Mouse (Mus musculus): ENCODE results near the gene Bst1. TPM values are rescaled to one million over a fixed set of nuclear protein-coding genes. Genes with fewer than 3 reads are reported as not detected.

Gene Bst1
- polyA plus RNA-seq, 1 experiment from 2014 or later = 0.09 TPM

DNA sequence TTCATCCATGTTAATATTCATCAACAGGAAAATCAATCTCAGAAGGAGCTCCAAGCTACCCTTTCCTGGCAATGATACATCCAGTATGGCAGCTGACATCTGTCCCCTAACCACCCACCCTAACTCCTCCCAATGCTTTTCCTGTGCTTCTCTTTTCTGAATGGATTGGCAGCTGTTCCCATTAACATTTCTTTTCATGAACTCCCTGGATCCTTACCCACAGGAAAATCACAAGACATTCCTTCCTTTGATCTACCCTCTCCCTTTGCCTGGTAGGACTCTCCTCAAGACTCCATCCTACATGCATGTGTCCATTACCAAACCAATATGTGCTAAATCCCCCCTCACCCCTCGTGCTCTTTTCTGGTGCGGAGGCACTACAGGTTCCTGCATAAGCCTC, 4.1 kb upstream of the Bst1 start:
- Histone ChIP-seq H3K36me3 (no peaks in the 10 kb centered on the region), H3K9ac (no peak overlapping the region), H3K4me1 (replicated peaks) (peaks cover 7% of the 10 kb centered on the region; the same call in 1 of the 2 replicates), H3K9me3 (replicated peaks) (no peaks in the 10 kb centered on the region), H3K27ac (ENCODE audit: poor library complexity, severe bottlenecking) (no peak overlapping the region), H3K4me3 (no peak overlapping the region), H3K27me3 (replicated peaks) (no peaks in the 10 kb centered on the region), H3K4me2 (no peak overlapping the region)
- 78% methylated on average over 2 of the region's 2 CpGs for WGBS
- no peak for ATAC-seq (ENCODE audit: insufficient number of reproducible peaks, low FRiP score)

DNA sequence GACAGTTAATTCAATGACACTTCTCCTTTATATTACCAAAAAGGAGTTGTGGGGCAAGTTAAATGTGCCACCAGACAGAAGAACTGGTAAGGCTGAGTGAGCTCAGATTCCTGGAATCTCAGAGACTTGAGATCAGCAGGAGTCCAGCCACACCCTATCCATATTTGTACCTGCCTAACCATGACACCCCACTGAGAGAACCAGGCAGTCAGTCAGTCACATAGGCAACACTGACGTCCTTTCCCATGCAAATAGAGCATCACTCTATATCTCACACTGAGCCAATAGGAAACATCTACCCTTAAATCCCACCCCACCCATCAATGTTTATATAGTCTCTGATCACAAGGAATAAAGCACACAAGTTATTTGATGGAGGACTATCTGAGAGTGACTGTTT, 2.9 kb upstream of the Bst1 start:
- no peak overlapping the region for H3K4me2 ChIP-seq
- 29% methylated on average over 1 of the region's 1 CpGs for WGBS
- H3K27me3 ChIP-seq (replicated peaks) = no peaks in the 10 kb centered on the region
- H3K4me1 ChIP-seq (replicated peaks) = peaks cover 7% of the 10 kb centered on the region; the same call in 1 of the 2 replicates
- H3K9ac ChIP-seq = no peak overlapping the region
- ATAC-seq (ENCODE audit: insufficient number of reproducible peaks, low FRiP score) = no peak
- no peaks in the 10 kb centered on the region for H3K36me3 ChIP-seq
- H3K27ac ChIP-seq (ENCODE audit: poor library complexity, severe bottlenecking) = no peak overlapping the region
- H3K9me3 ChIP-seq (replicated peaks) = no peaks in the 10 kb centered on the region
- H3K4me3 ChIP-seq = no peak overlapping the region

- H3K4me1 ChIP-seq (replicated peaks) = peaks cover 7% of the 10 kb centered on the region; the same call in 1 of the 2 replicates
- no peaks in the 10 kb centered on the region for H3K27me3 ChIP-seq (replicated peaks)
- no peak overlapping the region for H3K4me3 ChIP-seq
- H3K9ac ChIP-seq = no peak overlapping the region
- no peak overlapping the region for H3K4me2 ChIP-seq
- whole genome bisulfite sequencing = 61% methylated on average over 11 of the region's 11 CpGs
- no peak for ATAC-seq (ENCODE audit: insufficient number of reproducible peaks, low FRiP score)
- H3K36me3 ChIP-seq = no peaks in the 10 kb centered on the region
- H3K27ac ChIP-seq (ENCODE audit: poor library complexity, severe bottlenecking) = no peak overlapping the region
- no peaks in the 10 kb centered on the region for H3K9me3 ChIP-seq (replicated peaks)
Measured at GRCm38 (mm10) chr5:43820785-43821184, 2.1 kb downstream of the Bst1 start.

- WGBS = 73% methylated on average over 19 of the region's 19 CpGs
- no peak for ATAC-seq (ENCODE audit: insufficient number of reproducible peaks, low FRiP score)
Measured at GRCm38 (mm10) chr5:43821538-43821937, 2.9 kb downstream of the Bst1 start, which contains the start of gene Fbxl5. Fbxl5 (minus strand) TSS chr5:43821638.

DNA sequence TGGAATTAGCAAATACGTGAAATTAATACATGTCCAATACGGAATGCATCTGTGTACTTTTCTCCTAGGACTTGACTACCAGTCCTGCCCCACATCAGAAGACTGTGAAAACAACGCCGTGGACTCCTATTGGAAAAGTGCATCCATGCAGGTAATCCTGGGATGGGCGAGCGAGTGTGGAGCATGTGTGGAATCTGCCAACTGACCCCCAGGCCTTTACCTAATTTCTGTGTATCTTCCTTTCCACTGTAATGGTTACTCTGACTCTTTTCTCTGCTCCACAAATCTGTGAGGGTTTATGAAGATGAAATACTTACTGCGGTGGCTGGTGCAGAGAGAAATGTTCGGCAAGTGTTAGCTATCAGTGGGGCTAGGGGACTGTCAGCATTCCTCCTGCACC, 3.5 kb downstream of the Bst1 start:
- Histone ChIP-seq H3K9me3 (replicated peaks) (no peaks in the 10 kb centered on the region), H3K36me3 (no peaks in the 10 kb centered on the region), H3K27me3 (replicated peaks) (no peaks in the 10 kb centered on the region), H3K4me1 (replicated peaks) (peaks cover 7% of the 10 kb centered on the region; the same call in 1 of the 2 replicates), H3K4me3 (no peak overlapping the region), H3K9ac (no peak overlapping the region), H3K27ac (ENCODE audit: poor library complexity, severe bottlenecking) (no peak overlapping the region), H3K4me2 (no peak overlapping the region)
- 90% methylated on average over 8 of the region's 8 CpGs for WGBS
- no peak for ATAC-seq (ENCODE audit: insufficient number of reproducible peaks, low FRiP score)

More at GRCm38 (mm10) chr5:43821538-43821937, 2.9 kb downstream of the Bst1 start, which contains the start of gene Fbxl5:
- Histone ChIP-seq H3K27me3 (replicated peaks) (no peaks in the 10 kb centered on the region), H3K9me3 (replicated peaks) (no peaks in the 10 kb centered on the region), H3K4me3 (no peak within 1 kb of the TSS), H3K4me2 (no peak within 1 kb of the TSS), H3K9ac (no peak within 1 kb of the TSS), H3K27ac (ENCODE audit: poor library complexity, severe bottlenecking) (no peak within 1 kb of the TSS), H3K4me1 (replicated peaks) (peaks cover 7% of the 10 kb centered on the region; the same call in 1 of the 2 replicates), H3K36me3 (no peaks in the 10 kb centered on the region)

- no peaks in the 10 kb centered on the region for H3K9me3 ChIP-seq (replicated peaks)
- H3K4me2 ChIP-seq = no peak overlapping the region
- H3K4me1 ChIP-seq (replicated peaks) = peaks cover 7% of the 10 kb centered on the region; the same call in 1 of the 2 replicates
- H3K9ac ChIP-seq = no peak overlapping the region
- no peak overlapping the region for H3K4me3 ChIP-seq
- H3K27ac ChIP-seq (ENCODE audit: poor library complexity, severe bottlenecking) = no peak overlapping the region
- no peak for ATAC-seq (ENCODE audit: insufficient number of reproducible peaks, low FRiP score)
- H3K36me3 ChIP-seq = no peaks in the 10 kb centered on the region
- no peaks in the 10 kb centered on the region for H3K27me3 ChIP-seq (replicated peaks)
- WGBS = 58% methylated on average over 3 of the region's 3 CpGs
Measured at GRCm38 (mm10) chr5:43822824-43823223, 4.1 kb downstream of the Bst1 start.

DNA sequence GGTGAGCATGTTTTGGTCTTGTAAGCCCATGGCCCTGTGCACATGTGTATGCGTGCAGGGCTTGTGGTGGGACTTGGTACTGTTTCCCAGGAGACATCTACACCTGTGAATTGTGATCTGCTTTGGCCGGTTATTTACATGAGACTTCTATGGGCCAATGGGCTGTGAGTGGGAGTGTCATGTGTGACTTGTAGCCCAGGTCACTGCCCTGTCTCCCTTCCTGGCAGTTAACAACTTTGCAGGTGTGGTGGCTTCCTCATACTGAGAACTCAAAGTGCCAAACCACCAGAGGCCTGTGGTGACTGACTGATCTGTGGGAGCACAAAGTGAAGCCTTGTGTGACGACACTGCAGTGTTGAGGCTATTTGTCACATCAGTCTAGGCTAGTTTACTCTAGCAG, 5.9 kb downstream of the Bst1 start:
- H3K4me2 ChIP-seq = no peak overlapping the region
- no peak overlapping the region for H3K4me3 ChIP-seq
- H3K27me3 ChIP-seq (replicated peaks) = no peaks in the 10 kb centered on the region
- WGBS = 80% methylated on average over 3 of the region's 3 CpGs
- no peaks in the 10 kb centered on the region for H3K4me1 ChIP-seq (replicated peaks)
- H3K9ac ChIP-seq = no peak overlapping the region
- H3K27ac ChIP-seq (ENCODE audit: poor library complexity, severe bottlenecking) = no peak overlapping the region
- no peaks in the 10 kb centered on the region for H3K36me3 ChIP-seq
- no peaks in the 10 kb centered on the region for H3K9me3 ChIP-seq (replicated peaks)
- ATAC-seq (ENCODE audit: insufficient number of reproducible peaks, low FRiP score) = no peak

DNA sequence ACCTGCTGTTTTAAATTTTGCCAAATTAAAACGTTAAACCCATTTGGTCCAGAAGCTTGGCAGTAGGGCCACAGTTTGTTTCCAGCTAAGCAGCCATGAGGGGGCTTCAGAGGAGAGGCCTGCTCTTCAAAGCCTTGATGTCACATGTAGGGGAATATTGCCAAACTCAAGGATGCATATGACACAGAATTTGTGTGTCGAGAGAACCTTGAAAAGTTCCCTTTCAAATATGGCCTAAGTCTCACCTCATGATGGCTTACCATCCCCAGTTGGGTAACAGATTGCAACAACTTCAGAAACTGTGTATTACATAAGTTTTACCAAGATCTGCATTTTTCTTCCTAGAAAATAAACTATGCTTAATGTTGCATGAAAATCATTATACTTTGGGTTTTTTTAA, 8.2 kb downstream of the Bst1 start:
- H3K27me3 ChIP-seq (replicated peaks) = no peaks in the 10 kb centered on the region
- no peak overlapping the region for H3K4me2 ChIP-seq
- H3K9ac ChIP-seq = no peak overlapping the region
- ATAC-seq (ENCODE audit: insufficient number of reproducible peaks, low FRiP score) = no peak
- H3K27ac ChIP-seq (ENCODE audit: poor library complexity, severe bottlenecking) = no peak overlapping the region
- H3K36me3 ChIP-seq = no peaks in the 10 kb centered on the region
- no peaks in the 10 kb centered on the region for H3K9me3 ChIP-seq (replicated peaks)
- 76% methylated on average over 2 of the region's 2 CpGs for WGBS
- no peaks in the 10 kb centered on the region for H3K4me1 ChIP-seq (replicated peaks)
- H3K4me3 ChIP-seq = no peak overlapping the region

DNA sequence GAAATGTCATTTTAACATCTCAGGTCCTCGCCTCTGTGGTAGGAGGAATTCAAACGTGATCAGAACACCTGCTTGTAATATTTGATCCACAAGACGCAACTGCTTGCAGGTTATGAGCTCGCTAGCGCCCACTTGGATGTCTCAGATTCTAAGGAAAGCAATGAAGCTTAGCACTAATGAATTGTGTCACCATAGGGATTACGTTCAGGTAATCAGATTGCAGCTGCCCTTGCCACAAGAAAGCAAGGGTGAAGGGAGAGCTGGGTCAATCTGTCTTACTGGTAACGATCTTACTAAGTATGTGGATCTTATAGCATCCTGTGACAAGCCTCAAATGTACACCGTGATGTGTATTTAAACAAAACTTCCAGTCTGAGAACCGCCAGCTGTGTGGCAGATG, 8.7 kb downstream of the Bst1 start:
- Histone ChIP-seq H3K9ac (no peak overlapping the region), H3K27ac (ENCODE audit: poor library complexity, severe bottlenecking) (no peak overlapping the region), H3K4me1 (replicated peaks) (no peaks in the 10 kb centered on the region), H3K9me3 (replicated peaks) (no peaks in the 10 kb centered on the region), H3K36me3 (no peaks in the 10 kb centered on the region), H3K4me3 (no peak overlapping the region), H3K27me3 (replicated peaks) (no peaks in the 10 kb centered on the region), H3K4me2 (no peak overlapping the region)
- no peak for ATAC-seq (ENCODE audit: insufficient number of reproducible peaks, low FRiP score)
- WGBS = 83% methylated on average over 9 of the region's 9 CpGs

GRCm38 (mm10) chr5:43836590-43836989, 17.9 kb downstream of the Bst1 start:
- WGBS = 91% methylated on average over 7 of the region's 7 CpGs
- Histone ChIP-seq H3K4me3 (no peak overlapping the region), H3K9ac (no peak overlapping the region), H3K4me2 (no peak overlapping the region), H3K36me3 (no peaks in the 10 kb centered on the region), H3K27me3 (replicated peaks) (no peaks in the 10 kb centered on the region), H3K9me3 (replicated peaks) (no peaks in the 10 kb centered on the region), H3K4me1 (replicated peaks) (no peaks in the 10 kb centered on the region), H3K27ac (ENCODE audit: poor library complexity, severe bottlenecking) (no peak overlapping the region)
- ATAC-seq (ENCODE audit: insufficient number of reproducible peaks, low FRiP score) = no peak

- no peak for ATAC-seq (ENCODE audit: insufficient number of reproducible peaks, low FRiP score)
- no peak overlapping the region for H3K9ac ChIP-seq
- no peaks in the 10 kb centered on the region for H3K9me3 ChIP-seq (replicated peaks)
- H3K4me1 ChIP-seq (replicated peaks) = 0 out of 2 replicates have a peak, but pooled peaks cover 3% of the 10 kb centered on the region
- H3K27ac ChIP-seq (ENCODE audit: poor library complexity, severe bottlenecking) = no peak overlapping the region
- H3K4me3 ChIP-seq = no peak overlapping the region
- no peaks in the 10 kb centered on the region for H3K36me3 ChIP-seq
- no peaks in the 10 kb centered on the region for H3K27me3 ChIP-seq (replicated peaks)
- 57% methylated on average over 5 of the region's 5 CpGs for WGBS
- H3K4me2 ChIP-seq = no peak overlapping the region
Measured at GRCm38 (mm10) chr5:43837372-43837771, 18.7 kb downstream of the Bst1 start.
